ENCODE assay signal across 8 mouse cellular contexts in the genomic region with DNA sequence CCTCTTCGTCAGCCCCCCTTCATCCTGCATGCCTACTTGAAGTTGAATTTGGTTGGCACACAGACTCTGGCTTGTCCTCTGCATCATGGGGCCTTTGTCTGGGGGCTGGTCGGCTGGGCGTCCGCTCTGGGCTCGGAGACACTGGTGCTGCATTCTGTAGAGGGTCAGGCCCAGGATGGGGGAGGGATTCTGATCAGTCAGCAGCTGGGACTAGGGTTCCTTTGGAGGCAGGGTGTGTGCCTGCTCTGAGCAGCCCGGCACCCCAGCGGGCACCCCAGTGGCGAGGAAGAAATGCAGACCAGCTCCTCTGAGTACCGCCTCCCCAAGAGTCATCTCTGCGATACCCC.
DNase-seq lines count a peak whose midpoint lies in the region; ATAC-seq lines count a peak whose summit lies in the region.

No protein-coding gene starts in this region.

- H3K4me2 ChIP-seq in limb, embryonic 11.5 days (ENCODE audit: low read depth, severe bottlenecking): peak overlapping the region; percentile 13; the same call in 1 of the 2 replicates
- peak overlapping the region; percentile 17; the same call in 1 of the 2 replicates for H3K4me2 ChIP-seq in neural tube, embryonic 14.5 days (ENCODE audit: low read depth, low read length)

- WGBS in limb, embryonic 11.5 days: 31% methylated on average over 10 of the region's 10 CpGs
- 14% methylated on average over 10 of the region's 10 CpGs for WGBS in neural tube, embryonic 14.5 days

- H3K4me1 ChIP-seq in limb, embryonic 11.5 days (ENCODE audit: control insufficient read depth, insufficient read depth, low read length): peaks cover 18% of the 10 kb centered on the region
- H3K4me1 ChIP-seq in neural tube, embryonic 14.5 days (ENCODE audit: control insufficient read depth, insufficient read depth, low read length): peaks cover 20% of the 10 kb centered on the region

- peak; percentile 42; the same call in 1 of the 2 replicates for ATAC-seq in limb, embryonic 11.5 days (ENCODE audit: insufficient number of reproducible peaks, low FRiP score, low TSS enrichment, low read depth)
- ATAC-seq in neural tube, embryonic 14.5 days (ENCODE audit: low read depth): peak; percentile 26; the same call in 1 of the 2 replicates

- 0 out of 2 replicates have a peak overlapping the region, but pooled peaks have one; percentile 9 for H3K9ac ChIP-seq in limb, embryonic 11.5 days (ENCODE audit: low read length)
- 0 out of 2 replicates have a peak overlapping the region, but pooled peaks have one; percentile 25 for H3K9ac ChIP-seq in neural tube, embryonic 14.5 days (replicated peaks; ENCODE audit: low read depth, low read length)

- H3K27ac ChIP-seq in limb, embryonic 11.5 days (replicated peaks; ENCODE audit: low read depth, low read length): no peak overlapping the region
- peak overlapping the region; percentile 81 for H3K27ac ChIP-seq in neural tube, embryonic 14.5 days (ENCODE audit: low read depth, low read length)

- no peaks in the 10 kb centered on the region for H3K27me3 ChIP-seq in limb, embryonic 11.5 days (ENCODE audit: control insufficient read depth, insufficient read depth, low read length)
- no peaks in the 10 kb centered on the region for H3K27me3 ChIP-seq in neural tube, embryonic 14.5 days (ENCODE audit: control insufficient read depth, insufficient read depth, low read length)

- H3K36me3 ChIP-seq in limb, embryonic 11.5 days (ENCODE audit: control insufficient read depth, insufficient read depth, low read length): no peaks in the 10 kb centered on the region
- H3K36me3 ChIP-seq in neural tube, embryonic 14.5 days (ENCODE audit: control insufficient read depth, insufficient read depth, low read length): no peaks in the 10 kb centered on the region

- no peaks in the 10 kb centered on the region for H3K9me3 ChIP-seq in limb, embryonic 11.5 days (ENCODE audit: control insufficient read depth, low read length)
- no peaks in the 10 kb centered on the region for H3K9me3 ChIP-seq in neural tube, embryonic 14.5 days (ENCODE audit: control insufficient read depth, low read length)

- no peak overlapping the region for H3K4me3 ChIP-seq in limb, embryonic 11.5 days (ENCODE audit: low read depth, low read length)
- H3K4me3 ChIP-seq in neural tube, embryonic 14.5 days (ENCODE audit: low read depth, low read length): no peak overlapping the region

- peak; percentile 51 to 56 for DNase-seq in cerebellum, postnatal 10 days
- no peak for DNase-seq in cerebellum, adult 11 months
- DNase-seq in retina, postnatal 1 day: peak; percentile 58
- no peak for DNase-seq in retina, embryonic 14.5 days (ENCODE audit: low spot score)
- DNase-seq in limb, embryonic 11.5 days (ENCODE audit: low spot score): peak; percentile 42
- DNase-seq in urinary bladder, postnatal 10 days (ENCODE audit: low spot score): no peak
- DNase-seq in adrenal gland, postnatal 25 days: no peak

Comparison
In these comparisons a context has a peak if more than half of its experiments do, and no peak if none do; other contexts are left out.
1. DNase-seq: peak in cerebellum, postnatal 10 days (2 of 2), retina, postnatal 1 day (single experiment) and limb, embryonic 11.5 days (single experiment); none in cerebellum, adult 11 months (single experiment), retina, embryonic 14.5 days (single experiment), urinary bladder, postnatal 10 days (single experiment) and adrenal gland, postnatal 25 days (single experiment).